Mouse (Mus musculus) heart, embryonic 16.5 days (tissue): ENCODE measurements at regions not wholly inside any gene's neighbourhood (a gene's known extent, or its start where the extent isn't known, plus 50 kb on each side); places are given as distances from the start of the nearest gene placed in this dataset.

Source experiments
- ATAC-seq: fragments of 200-750 bp; cut with Nextera tagmentation; replicated peaks from 2 replicates; pipeline ENCODE4 v1.8.0; 2017; ENCODE audit warnings: moderate number of reproducible peaks; ENCODE audit not compliant: insufficient read depth, low FRiP score; ENCODE audit errors: extremely low read depth
- H3K27ac ChIP-seq: fragments of 300-500 bp; sonication (generic); 2 replicates; pipeline ENCODE4 v1.5.1; 2014; ENCODE audit warnings: mild to moderate bottlenecking, low read length, control low read depth, moderate library complexity
- H3K27me3 ChIP-seq: fragments of 300-500 bp; sonication (generic); 2 replicates; pipeline ENCODE4 v1.6.1; 2014; ENCODE audit warnings: low read length, mixed read lengths; ENCODE audit not compliant: control insufficient read depth, insufficient read depth
- H3K36me3 ChIP-seq: fragments of 300-500 bp; sonication (generic); 2 replicates; pipeline ENCODE4 v1.6.1; 2014; ENCODE audit not compliant: control insufficient read depth, insufficient read depth
- H3K4me1 ChIP-seq: fragments of 300-500 bp; sonication (generic); 2 replicates; pipeline ENCODE4 v1.6.1; 2014; ENCODE audit warnings: low read length, mixed read lengths; ENCODE audit not compliant: control insufficient read depth, insufficient read depth
- H3K4me2 ChIP-seq: fragments of 300-500 bp; sonication (generic); 2 replicates; pipeline ENCODE4 v1.6.1; 2014; ENCODE audit warnings: low read depth, mild to moderate bottlenecking, control low read depth, low read length
- H3K4me3 ChIP-seq: fragments of 300-500 bp; sonication (generic); 2 replicates; pipeline ENCODE4 v1.5.1; 2014; ENCODE audit warnings: mild to moderate bottlenecking, control low read depth, low read length
- H3K9ac ChIP-seq: fragments of 300-500 bp; sonication (generic); 2 replicates; pipeline ENCODE4 v1.6.1; 2014; ENCODE audit warnings: low read length, control low read depth
- H3K9me3 ChIP-seq: fragments of 300-500 bp; sonication (generic); replicated peaks from 2 replicates; pipeline ENCODE4 v1.6.1; 2016; ENCODE audit warnings: low read length; ENCODE audit not compliant: control insufficient read depth
- WGBS: fragments of 180-500 bp; shearing (Covaris S2); extraction: QIAGEN DNeasy Blood & Tissue Kit; methylation state at CpG from one replicate; pipeline ENCODE4 v1.1.7; 2014; 5-methylcytosine and 5-hydroxymethylcytosine counted together

DNA sequence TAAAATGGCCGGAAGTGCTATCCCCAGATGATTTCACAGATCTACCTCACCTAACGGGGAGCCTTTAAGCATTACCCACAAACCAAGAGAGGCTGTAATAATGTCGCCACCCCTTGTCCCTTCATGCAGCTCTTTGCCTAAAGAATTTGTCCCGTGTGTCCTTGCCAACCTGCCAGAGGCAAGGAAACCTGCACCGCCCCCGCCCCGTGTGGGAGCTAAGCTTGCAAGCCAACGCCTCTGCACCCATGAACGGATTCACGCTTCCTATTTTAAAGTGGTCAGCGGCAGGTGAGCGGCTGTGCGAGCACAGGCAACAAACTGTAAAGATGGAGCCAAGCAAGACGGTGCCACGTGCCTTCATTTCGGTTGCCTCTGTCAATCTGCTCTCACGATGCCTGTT, 63.1 kb downstream of the Gm11011 start:
- H3K4me1 ChIP-seq: peaks cover 20% of the 10 kb centered on the region
- H3K4me2 ChIP-seq: no peak overlapping the region
- H3K9me3 ChIP-seq: no peaks in the 10 kb centered on the region; the same call in 1 of the 2 replicates
- H3K36me3 ChIP-seq: no peaks in the 10 kb centered on the region
- WGBS: 75% methylated on average over 17 of the region's 17 CpGs
- H3K27me3 ChIP-seq: no peaks in the 10 kb centered on the region
- H3K27ac ChIP-seq: no peak overlapping the region
- H3K4me3 ChIP-seq: no peak overlapping the region
- no peak overlapping the region for H3K9ac ChIP-seq
- no peak for ATAC-seq

DNA sequence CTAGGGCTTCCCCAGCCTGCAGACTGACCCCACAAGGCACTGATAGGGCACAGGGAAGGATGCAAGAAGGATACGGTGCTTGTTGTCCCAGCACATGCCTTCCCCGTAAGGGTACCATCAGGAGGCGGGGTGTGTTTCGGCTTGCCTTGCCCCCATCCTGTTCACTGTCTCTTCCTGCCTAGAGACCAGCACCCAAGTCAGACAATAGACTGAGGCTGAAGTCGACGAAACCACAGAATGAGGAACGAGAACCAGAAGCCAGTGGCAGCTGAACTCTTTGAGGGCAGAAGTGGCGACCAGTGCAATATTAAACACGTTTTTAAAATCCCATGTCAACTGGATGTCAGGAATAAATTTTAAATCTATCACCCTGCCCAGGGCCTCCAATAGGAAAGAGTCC, 67.6 kb downstream of the Gm11011 start:
- no peaks in the 10 kb centered on the region for H3K36me3 ChIP-seq
- no peaks in the 10 kb centered on the region for H3K27me3 ChIP-seq
- no peak; the same call in 1 of the 2 replicates for ATAC-seq
- H3K4me1 ChIP-seq: peaks cover 20% of the 10 kb centered on the region
- H3K4me3 ChIP-seq: peak overlapping the region; percentile 29; the same call in 1 of the 2 replicates
- H3K9me3 ChIP-seq: no peaks in the 10 kb centered on the region
- 34% methylated on average over 9 of the region's 9 CpGs for WGBS
- H3K4me2 ChIP-seq: peak overlapping the region; percentile 50
- H3K27ac ChIP-seq: peak overlapping the region; percentile 55; the same call in 1 of the 2 replicates
- no peak overlapping the region; the same call in 1 of the 2 replicates for H3K9ac ChIP-seq

DNA sequence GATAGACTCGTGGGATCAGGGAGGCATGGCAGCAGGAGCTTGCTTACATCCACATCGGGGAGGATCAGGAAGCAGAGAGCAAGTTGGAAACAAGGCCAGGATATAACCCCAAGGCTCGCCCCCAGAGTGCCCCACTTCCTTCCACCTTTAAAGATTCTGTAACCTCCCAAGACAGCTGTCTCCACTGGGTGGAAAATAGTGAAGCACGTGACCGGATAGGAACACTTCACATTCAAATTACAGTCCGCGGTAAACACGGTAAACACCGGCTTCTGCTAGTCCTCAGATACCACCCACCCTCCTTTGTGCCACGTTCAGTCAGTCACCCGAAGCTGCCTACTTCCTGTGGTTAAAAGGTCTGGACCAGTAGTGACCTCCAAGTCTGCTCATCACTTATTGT, 72.2 kb downstream of the Gm11011 start:
- peaks cover 7% of the 10 kb centered on the region for H3K4me1 ChIP-seq
- peak; percentile 66; the same call in 1 of the 2 replicates for ATAC-seq
- H3K36me3 ChIP-seq: no peaks in the 10 kb centered on the region
- no peak overlapping the region for H3K4me2 ChIP-seq
- H3K4me3 ChIP-seq: no peak overlapping the region
- no peaks in the 10 kb centered on the region for H3K9me3 ChIP-seq
- H3K27me3 ChIP-seq: no peaks in the 10 kb centered on the region
- no peak overlapping the region for H3K27ac ChIP-seq
- H3K9ac ChIP-seq: no peak overlapping the region
- WGBS: 62% methylated on average over 11 of the region's 11 CpGs

DNA sequence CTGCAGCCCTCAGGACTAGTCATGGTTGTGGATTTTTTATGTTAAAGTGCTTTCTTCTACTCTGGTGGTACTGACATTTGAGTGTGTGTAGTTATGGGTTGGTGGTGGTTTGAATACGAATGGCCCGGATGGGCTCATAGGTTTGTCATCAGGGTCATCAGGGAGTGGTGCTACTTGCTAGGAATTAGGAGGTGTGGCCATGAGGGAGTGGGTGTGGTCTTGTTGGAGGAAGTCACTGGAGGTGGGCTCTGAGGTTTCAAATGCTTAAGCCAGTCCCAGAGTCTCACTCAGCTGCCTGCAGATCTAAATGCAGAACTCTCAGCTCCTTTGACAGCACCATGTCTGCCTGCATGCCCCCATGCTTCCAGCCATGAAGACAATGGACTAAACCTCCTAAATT, 76.8 kb downstream of the Gm11011 start:
- no peak overlapping the region for H3K4me3 ChIP-seq
- H3K4me2 ChIP-seq: no peak overlapping the region
- no peak overlapping the region for H3K27ac ChIP-seq
- ATAC-seq: no peak
- H3K4me1 ChIP-seq: no peaks in the 10 kb centered on the region
- WGBS: 89% methylated on average over 2 of the region's 2 CpGs
- H3K27me3 ChIP-seq: no peaks in the 10 kb centered on the region
- no peaks in the 10 kb centered on the region for H3K9me3 ChIP-seq
- no peak overlapping the region for H3K9ac ChIP-seq
- H3K36me3 ChIP-seq: no peaks in the 10 kb centered on the region

DNA sequence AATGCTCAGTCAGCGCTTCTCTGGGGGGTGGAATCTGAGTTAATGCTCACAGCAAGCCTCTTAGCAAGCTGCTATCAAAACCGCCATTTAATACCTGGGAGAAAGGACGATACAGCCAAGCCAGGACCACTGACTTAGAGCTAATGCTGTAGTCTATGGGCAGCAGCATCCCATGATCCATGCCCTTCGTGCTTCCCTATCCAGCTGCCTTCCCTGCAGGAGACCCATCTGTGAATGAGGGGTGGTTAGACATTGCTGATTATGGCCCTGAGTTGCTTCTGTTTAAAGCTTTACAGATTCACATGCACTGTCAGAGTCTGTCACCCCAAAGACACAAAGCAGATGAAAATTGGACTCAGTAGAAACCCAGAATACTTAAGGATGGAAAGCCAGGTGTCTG, 78.1 kb downstream of the Gm11011 start:
- 82% methylated on average over 4 of the region's 4 CpGs for WGBS
- no peaks in the 10 kb centered on the region for H3K36me3 ChIP-seq
- H3K27me3 ChIP-seq: no peaks in the 10 kb centered on the region
- H3K9me3 ChIP-seq: no peaks in the 10 kb centered on the region
- H3K4me1 ChIP-seq: no peaks in the 10 kb centered on the region
- H3K9ac ChIP-seq: no peak overlapping the region
- H3K4me3 ChIP-seq: no peak overlapping the region
- no peak overlapping the region for H3K27ac ChIP-seq
- no peak for ATAC-seq
- H3K4me2 ChIP-seq: no peak overlapping the region

DNA sequence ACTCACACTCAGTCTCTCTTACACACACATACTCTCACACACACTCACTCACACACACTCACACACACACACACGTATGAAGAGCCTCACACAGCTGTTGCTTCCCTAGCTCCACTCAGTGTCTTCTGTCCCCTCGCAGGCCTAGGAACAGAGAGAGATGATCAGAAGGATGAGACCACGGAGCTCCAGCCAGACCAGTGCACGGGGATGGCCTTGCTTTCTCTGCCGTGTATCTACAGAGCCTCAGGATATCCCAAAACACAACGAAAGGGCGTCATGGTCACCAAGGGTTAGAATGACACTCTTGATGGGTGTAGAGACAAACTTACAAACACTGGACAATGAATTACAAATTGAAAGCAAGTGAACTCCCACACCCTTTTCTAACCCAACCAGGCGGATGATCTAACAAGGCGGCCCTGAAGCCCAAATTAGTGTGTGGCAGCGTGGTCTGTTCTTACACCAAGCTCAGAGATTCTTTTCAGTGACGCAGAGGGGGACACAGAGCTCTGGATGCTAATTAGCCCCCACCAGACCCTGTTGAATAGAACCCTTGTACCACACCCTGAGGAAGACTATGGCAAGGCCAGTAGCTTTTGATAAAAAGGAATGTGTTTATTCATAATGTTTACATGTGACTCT, 83.0 kb downstream of the Gm11011 start:
- H3K27ac ChIP-seq: no peak overlapping the region
- H3K4me3 ChIP-seq: no peak overlapping the region
- no peak overlapping the region for H3K9ac ChIP-seq
- ATAC-seq: no peak
- H3K36me3 ChIP-seq: no peaks in the 10 kb centered on the region
- no peak overlapping the region for H3K4me2 ChIP-seq
- H3K4me1 ChIP-seq: no peaks in the 10 kb centered on the region
- H3K9me3 ChIP-seq: no peaks in the 10 kb centered on the region
- no peaks in the 10 kb centered on the region for H3K27me3 ChIP-seq
- 87% methylated on average over 11 of the region's 11 CpGs for WGBS

DNA sequence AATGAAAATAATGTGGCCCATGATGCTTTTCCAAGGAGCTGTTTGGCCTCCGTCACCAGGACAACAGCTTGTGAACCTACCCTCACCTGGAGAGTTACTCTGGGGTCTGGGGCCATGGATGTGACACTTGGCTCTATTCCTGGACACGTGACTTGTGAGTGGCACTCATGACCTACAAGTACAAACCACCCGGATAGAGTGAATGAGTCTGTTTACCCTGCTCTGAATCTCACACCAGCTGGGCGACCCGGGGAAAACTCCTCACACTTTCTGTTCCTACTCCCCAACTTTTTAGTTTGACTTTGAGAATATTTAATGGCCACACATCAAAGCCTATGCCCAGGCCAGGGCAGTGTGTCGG, 84.0 kb downstream of the Gm11011 start:
- 69% methylated on average over 6 of the region's 6 CpGs for WGBS
- no peak overlapping the region for H3K9ac ChIP-seq
- no peak overlapping the region for H3K4me3 ChIP-seq
- H3K27ac ChIP-seq: no peak overlapping the region
- no peaks in the 10 kb centered on the region for H3K9me3 ChIP-seq
- H3K27me3 ChIP-seq: no peaks in the 10 kb centered on the region
- no peak for ATAC-seq
- no peak overlapping the region for H3K4me2 ChIP-seq
- no peaks in the 10 kb centered on the region for H3K36me3 ChIP-seq
- H3K4me1 ChIP-seq: no peaks in the 10 kb centered on the region

DNA sequence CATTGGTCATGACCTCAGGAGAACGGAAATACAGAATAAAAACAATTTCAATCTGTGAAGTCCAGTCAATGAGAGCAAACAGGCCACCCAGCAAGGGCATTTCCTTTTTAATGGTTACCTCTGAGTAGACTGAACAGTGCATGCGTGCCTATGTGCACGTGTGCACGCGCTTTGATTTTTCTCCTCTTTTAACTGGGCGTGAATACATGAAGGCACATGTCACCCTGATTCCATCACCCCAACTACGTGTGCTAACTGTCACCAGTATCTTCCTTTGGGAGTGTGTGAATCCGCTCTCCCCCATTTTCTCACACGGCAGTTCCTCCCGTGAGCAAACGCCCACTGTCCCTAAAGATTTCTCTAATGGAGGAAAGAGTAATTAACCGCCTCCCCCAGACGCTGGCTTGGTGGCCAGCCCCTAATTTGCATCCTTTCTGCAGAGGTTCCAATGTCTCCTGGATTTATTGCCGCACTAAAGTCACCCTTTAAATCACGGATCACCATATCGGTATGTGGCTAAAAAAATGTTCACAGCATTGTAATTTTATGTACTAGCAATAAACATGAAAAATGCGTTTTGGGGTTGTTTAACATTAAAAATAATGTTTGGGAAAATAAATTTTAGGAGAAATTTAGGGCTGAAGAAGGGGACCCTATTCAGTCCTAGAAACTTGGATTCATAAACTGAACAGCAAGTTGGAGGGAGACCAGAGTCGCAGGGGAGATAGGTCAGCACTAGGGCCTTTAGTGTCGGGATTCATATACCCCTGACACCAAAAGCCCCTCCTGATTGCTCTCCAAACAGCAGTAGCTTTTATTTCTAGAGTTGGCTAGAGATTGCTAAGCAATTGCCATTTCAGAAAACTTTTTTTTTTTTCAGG, 84.6 kb downstream of the Gm11011 start:
- no peak overlapping the region for H3K27ac ChIP-seq
- no peak for ATAC-seq
- H3K4me3 ChIP-seq: no peak overlapping the region
- no peak overlapping the region for H3K4me2 ChIP-seq
- H3K9ac ChIP-seq: no peak overlapping the region
- no peaks in the 10 kb centered on the region for H3K36me3 ChIP-seq
- no peaks in the 10 kb centered on the region for H3K9me3 ChIP-seq
- H3K27me3 ChIP-seq: no peaks in the 10 kb centered on the region; the same call in 1 of the 2 replicates
- no peaks in the 10 kb centered on the region for H3K4me1 ChIP-seq
- WGBS: 80% methylated on average over 19 of the region's 19 CpGs

DNA sequence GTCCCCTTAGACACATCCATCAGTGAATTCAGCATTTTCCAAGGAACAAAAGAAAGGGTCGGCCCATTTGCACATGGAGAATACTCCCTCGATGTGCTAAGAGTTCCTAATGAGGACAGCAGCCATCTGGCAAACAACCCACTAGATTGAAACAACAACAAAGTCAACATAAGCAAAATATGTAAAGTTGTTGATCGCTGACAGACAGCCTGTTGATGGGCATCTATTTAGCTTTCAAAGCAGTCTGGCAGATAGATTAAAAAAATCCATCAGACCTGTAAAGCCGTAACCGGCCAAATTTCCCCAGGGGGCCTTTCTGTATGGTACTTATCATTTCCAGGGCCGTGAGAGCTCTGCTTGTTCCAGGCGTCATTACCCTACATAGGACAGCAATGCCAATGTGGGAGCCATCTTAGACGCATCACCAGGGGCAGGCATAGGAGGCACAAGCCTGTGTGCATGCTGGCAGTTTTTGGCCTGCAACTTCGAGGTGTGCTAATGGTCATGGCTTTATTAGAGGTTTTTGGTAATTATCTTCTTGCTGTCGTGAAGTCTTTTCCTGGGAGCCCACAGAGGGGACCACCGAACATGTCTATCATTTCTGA, 85.7 kb downstream of the Gm11011 start:
- no peak for ATAC-seq
- WGBS: 88% methylated on average over 11 of the region's 11 CpGs
- H3K4me2 ChIP-seq: no peak overlapping the region
- H3K4me1 ChIP-seq: no peaks in the 10 kb centered on the region
- no peaks in the 10 kb centered on the region for H3K36me3 ChIP-seq
- H3K27ac ChIP-seq: no peak overlapping the region
- H3K27me3 ChIP-seq: no peaks in the 10 kb centered on the region; the same call in 1 of the 2 replicates
- no peak overlapping the region for H3K9ac ChIP-seq
- H3K9me3 ChIP-seq: no peaks in the 10 kb centered on the region
- H3K4me3 ChIP-seq: no peak overlapping the region
